Mouse (Mus musculus) macrophage (primary cell): ENCODE results near the gene Kcnj16. TPM values are rescaled to one million over a fixed set of nuclear protein-coding genes. Genes with fewer than 3 reads are reported as not detected.
A peak's percentile ranks its signal among the peaks of the same experiment; 100 is the strongest.

Experiments used
- H3K27ac ChIP-seq: fragments of 350-480 bp; formaldehyde crosslinking; 2 replicates; pipeline ENCODE4 v1.9.0; 2021
- H3K36me3 ChIP-seq: fragments of 350-480 bp; formaldehyde crosslinking; 2 replicates; pipeline ENCODE4 v1.9.0; 2021; ENCODE audit errors: inconsistent target
- H3K4me3 ChIP-seq: fragments of 350-480 bp; formaldehyde crosslinking; 2 replicates; pipeline ENCODE4 v1.9.0; 2021; ENCODE audit errors: inconsistent target
- H3K79me2 ChIP-seq: fragments of 350-480 bp; formaldehyde crosslinking; 2 replicates; pipeline ENCODE4 v1.9.0; 2021; ENCODE audit errors: inconsistent target
- WGBS: methylation state at CpG from one replicate; pipeline ENCODE4 v1.1.7; 2026; ENCODE audit warnings: inconsistent platforms; ENCODE audit not compliant: missing documents; 5-methylcytosine and 5-hydroxymethylcytosine counted together
- polyA plus RNA-seq: library from polyadenylated mRNA; stranded (reverse); fragments of 250-400 nt; gene quantifications from 3 replicates; pipeline ENCODE4 v1.2.4, GENCODE M21; 2018; ENCODE audit warnings: inconsistent platforms

Kcnj16 gene
- polyA plus RNA-seq, 1 experiment from 2014 or later: 0.30 TPM

DNA sequence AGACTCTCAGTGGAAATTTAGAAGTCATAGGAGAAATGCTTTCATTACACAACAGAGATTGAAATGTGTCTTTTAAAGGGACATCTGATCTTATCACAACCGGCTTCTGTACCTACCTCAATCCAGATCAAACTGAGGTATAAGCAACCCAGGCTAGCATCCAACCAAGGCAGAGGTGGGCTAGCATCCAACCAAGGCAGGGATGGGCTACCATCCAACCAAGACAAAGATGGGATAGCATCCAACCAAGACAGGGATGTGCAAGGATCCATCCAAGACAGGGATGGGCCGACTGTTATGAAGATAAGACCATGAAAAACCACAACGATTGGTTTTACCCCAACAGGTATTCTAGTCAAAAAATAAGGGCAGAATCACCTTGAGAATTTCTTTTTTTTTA, 48.4 kb downstream of the Kcnj16 start:
- 94% methylated on average over 3 of the region's 3 CpGs for WGBS
- H3K4me3 ChIP-seq: no peak overlapping the region
- no peaks in the 10 kb centered on the region for H3K36me3 ChIP-seq
- no peak overlapping the region for H3K27ac ChIP-seq
- no peaks in the 10 kb centered on the region for H3K79me2 ChIP-seq

DNA sequence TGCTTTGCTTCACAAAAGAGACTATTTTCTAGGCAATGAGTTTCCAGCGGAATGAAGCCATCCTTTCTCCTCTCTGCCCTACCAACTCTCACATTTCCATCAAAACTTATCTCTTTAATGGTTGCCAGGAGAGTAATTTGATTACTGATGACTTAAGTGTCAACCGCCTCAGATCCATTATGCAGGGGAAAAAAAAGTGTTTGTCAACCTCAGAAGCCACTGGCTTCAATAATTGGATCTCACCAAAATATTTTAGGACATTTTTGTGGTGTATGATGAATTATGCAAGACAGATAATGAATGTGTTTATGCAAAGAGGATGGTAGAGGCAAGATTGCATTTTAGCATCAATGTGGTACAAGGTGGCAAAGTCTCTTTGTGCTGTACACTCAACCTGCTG, 52.4 kb downstream of the Kcnj16 start:
- Histone ChIP-seq H3K27ac (no peak overlapping the region), H3K79me2 (no peaks in the 10 kb centered on the region), H3K4me3 (no peak overlapping the region), H3K36me3 (no peaks in the 10 kb centered on the region)
- WGBS: 100% methylated on average over 2 of the region's 2 CpGs

DNA sequence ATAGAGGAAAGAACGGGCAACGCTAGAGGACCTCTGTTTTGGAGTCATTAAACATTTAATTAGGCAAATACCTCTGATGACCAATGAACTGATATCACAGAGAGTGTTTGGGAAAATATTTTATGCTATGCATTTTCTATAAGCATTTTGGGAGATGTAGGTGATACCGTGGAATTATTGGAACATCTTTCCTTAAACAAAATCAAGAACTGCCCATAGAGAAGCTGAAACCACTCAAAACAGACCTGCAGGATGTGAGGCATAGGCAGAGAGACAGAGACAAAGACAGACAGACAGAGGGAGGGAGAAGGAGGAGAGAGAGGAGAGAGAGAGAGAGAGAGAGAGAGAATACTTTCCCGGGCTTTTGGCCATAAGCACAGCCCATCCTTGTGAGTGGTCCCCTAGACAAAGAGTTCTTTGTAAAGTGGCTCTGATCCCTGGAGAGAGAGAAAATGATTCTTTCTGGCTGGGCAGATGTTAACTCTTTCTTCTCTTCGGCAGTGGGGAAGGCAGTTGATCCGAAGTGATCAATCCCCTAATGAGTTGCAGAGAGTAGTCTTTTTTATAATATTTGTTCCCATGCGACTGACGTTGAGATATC, 54.9 kb downstream of the Kcnj16 start:
- Histone ChIP-seq H3K79me2 (no peaks in the 10 kb centered on the region), H3K4me3 (no peak overlapping the region), H3K36me3 (no peaks in the 10 kb centered on the region), H3K27ac (no peak overlapping the region)
- 92% methylated on average over 8 of the region's 8 CpGs for WGBS

DNA sequence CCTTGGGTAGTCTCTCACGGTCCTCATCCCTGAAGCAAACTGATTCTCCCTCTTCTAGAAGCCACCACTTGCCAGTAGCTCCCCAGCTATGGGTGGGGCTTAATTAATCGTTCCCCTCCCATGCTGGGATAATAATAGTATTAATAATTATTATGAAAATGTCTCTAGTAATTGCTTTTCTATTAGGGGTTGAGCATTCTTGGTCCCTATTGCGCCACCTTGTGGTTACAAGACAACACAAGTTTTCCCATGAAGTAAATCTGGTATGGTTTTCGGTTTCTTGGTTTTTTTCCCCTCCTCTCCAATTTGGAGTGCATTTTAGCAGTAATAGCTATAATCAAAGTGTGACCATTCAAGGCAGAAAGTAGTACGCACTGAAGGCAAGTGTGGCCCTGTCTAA, 74.3 kb downstream of the Kcnj16 start:
- no peaks in the 10 kb centered on the region for H3K79me2 ChIP-seq
- no peak overlapping the region for H3K4me3 ChIP-seq
- no peaks in the 10 kb centered on the region for H3K36me3 ChIP-seq
- no peak overlapping the region for H3K27ac ChIP-seq
- 43% methylated on average over 5 of the region's 5 CpGs for WGBS

DNA sequence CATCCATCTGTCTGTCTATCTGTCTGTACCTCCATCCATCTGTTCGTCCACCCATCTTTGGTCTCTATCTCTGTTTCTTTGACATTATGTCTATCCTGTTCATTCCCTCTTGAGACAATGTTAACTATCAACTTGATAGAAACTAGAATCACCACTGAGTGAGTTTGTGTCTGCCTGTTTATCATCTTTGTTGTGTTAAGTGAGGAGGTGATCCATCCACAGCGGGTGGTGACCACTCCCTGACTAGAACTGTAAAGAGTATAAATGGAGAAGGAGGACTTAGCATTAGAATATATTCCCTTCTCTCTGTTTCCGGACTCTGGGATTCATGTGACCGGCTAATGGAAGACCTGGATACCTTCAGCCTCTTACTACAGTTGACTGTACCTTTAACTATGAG, 75.5 kb downstream of the Kcnj16 start:
- WGBS: 95% methylated on average over 4 of the region's 4 CpGs
- H3K79me2 ChIP-seq: no peaks in the 10 kb centered on the region

DNA sequence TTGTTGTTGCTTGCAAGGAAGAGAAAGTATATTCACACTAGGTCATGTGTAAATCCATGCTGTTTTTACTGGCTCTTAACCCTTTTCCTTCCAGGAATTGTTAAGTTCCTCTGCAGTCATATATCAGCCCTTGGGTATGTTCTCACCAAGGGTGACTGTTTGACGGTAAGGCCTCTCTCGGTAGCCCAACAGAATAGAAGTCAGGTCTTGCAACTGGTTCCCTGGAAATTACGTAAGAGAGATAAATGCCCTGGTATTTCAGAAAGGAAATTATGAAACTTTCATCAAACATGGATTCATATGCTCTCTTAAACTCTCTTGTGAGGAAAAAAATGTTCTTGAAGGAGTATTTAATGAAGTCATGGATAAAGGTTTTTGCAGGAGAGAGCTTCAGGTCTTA, 86.4 kb downstream of the Kcnj16 start:
- Histone ChIP-seq H3K27ac (no peak overlapping the region), H3K36me3 (no peaks in the 10 kb centered on the region)
- 12% methylated on average over 3 of the region's 3 CpGs for WGBS

More for the DNA sequence above, 75.5 kb downstream of the Kcnj16 start:
- H3K4me3 ChIP-seq: no peak overlapping the region
- no peak overlapping the region for H3K27ac ChIP-seq
- H3K36me3 ChIP-seq: no peaks in the 10 kb centered on the region

DNA sequence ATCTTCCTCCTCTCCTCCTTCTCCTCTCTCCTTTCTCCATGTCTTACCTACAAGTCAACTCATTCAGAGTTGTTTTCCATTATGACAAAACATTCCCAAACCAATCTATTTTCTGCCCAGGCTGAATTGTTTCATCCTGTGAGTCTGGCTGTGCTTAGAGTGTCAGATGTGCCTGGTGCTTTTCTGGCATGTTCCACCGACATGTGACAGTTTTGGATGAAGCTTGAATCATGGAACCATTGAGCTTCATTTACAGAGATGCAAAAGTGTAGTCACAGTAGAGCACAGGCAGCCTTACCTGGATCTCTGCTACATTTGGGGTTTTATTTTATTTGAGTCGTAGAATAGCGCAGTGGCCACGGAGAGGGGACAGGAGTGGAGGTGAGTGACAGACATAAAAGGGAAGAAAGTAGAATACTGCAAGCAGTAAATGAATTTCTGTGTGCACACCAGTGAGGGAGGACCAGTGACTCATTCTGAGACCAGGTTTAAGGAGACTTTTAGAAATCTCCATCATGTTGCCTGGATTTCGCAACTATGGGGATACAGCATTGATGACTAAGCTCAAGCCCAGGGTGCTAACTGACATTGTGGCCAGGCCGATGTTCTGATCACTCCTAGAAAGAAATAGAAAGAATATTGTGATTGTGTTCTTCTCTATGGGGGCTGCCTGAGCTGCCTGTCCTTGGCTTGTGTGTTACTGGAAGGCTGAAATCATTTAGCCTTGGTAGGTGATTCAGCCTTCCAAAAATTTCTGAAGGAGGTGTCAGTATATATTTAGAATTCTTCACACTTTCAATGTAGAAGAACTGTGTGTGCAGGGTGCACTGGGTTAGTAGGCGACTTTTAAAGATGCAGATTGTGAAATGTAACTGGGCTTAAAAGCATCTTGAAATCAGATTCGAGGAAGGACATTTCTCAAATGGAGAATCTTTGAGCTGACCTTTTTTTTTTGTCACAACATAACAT, 87.3 kb downstream of the Kcnj16 start:
- 48% methylated on average over 8 of the region's 8 CpGs for WGBS
- H3K79me2 ChIP-seq: no peaks in the 10 kb centered on the region
- H3K4me3 ChIP-seq: no peak overlapping the region
- H3K27ac ChIP-seq: no peak overlapping the region
- H3K36me3 ChIP-seq: no peaks in the 10 kb centered on the region

More for the DNA sequence above, 86.4 kb downstream of the Kcnj16 start:
- Histone ChIP-seq H3K79me2 (no peaks in the 10 kb centered on the region), H3K4me3 (no peak overlapping the region)

DNA sequence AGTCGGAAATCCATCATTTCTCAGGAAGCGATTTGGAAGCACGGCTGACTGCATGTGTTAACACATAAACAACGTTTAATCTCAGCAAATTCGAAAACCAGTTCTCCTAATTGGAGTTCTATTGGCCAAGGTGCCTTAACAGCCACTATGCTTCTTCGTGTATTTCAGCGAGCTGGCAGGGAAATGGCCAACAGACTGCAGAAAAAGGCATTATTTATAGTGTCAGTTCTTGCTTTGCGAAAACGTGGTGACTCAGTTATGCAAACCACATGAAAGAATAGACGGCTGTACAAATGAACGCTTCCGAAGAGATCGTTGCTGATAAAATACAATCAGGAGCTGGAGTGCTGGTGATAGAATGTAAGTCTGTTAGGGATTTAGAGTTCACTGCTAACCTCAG, 88.2 kb downstream of the Kcnj16 start:
- WGBS: 36% methylated on average over 13 of the region's 13 CpGs
- Histone ChIP-seq H3K4me3 (no peak overlapping the region), H3K27ac (no peak overlapping the region), H3K79me2 (no peaks in the 10 kb centered on the region), H3K36me3 (no peaks in the 10 kb centered on the region)

DNA sequence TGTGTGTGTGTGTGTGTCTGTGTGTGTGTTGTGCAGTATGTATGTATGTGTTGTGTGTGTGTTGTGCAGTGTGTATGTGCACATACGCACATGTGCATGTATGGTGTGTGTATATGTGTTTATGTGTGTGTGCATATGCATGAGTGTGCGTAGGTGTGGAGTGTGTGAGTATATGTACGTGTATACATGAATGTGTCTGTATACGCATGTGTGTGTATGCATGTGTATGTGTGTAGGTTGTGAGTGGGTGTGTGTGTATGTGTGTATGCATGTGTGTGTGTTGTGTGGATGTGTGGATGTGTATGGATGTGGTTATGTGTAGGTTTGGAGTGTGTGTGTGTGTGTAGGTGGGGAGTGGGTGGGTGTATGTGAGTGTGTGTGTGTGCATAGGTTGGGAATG, 89.6 kb downstream of the Kcnj16 start:
- Histone ChIP-seq H3K36me3 (no peaks in the 10 kb centered on the region), H3K27ac (no peak overlapping the region), H3K79me2 (no peaks in the 10 kb centered on the region), H3K4me3 (no peak overlapping the region)
- WGBS: 95% methylated on average over 4 of the region's 4 CpGs

DNA sequence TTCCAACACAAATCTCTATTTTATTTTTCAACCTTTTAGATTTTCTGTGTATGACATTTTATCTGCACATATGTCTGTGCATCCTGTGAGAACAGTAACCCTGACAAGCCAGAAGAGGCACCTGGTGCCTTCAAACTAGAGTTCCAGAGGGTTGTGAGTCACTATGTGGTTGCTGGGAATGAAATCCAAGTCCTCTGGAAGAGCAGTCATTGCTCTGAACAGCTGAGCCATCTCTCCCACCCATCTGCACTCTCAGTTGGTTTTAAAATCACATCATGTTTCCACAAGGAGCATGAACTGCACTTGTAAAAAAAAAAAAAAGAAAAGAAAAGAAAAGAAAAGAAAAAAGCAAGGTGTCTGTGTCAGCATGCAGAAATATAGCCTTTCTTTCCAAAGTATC, 91.6 kb downstream of the Kcnj16 start:
- Histone ChIP-seq H3K4me3 (no peak overlapping the region), H3K79me2 (no peaks in the 10 kb centered on the region), H3K36me3 (no peaks in the 10 kb centered on the region), H3K27ac (no peak overlapping the region)

DNA sequence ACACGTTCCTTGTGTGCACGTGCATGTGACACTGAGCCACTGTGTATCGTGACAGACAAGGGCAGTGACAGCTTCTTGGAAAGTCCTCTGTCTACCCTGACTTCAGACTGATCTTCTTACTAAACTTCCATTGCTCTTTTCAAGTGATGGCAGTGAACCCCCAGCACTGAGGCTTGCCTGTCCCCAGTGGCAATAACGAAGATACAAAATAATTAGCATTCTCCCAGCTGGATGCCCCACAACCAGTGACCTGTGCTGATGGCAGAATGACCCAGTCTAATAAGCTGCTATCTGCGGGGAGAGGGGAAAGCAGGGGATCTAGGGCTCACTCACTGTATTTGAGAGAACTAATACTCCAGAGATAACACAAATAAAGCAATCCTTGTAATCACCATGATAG, 92.4 kb downstream of the Kcnj16 start:
- WGBS: 89% methylated on average over 5 of the region's 5 CpGs
- Histone ChIP-seq H3K4me3 (no peak overlapping the region), H3K27ac (no peak overlapping the region), H3K79me2 (no peaks in the 10 kb centered on the region), H3K36me3 (no peaks in the 10 kb centered on the region)

DNA sequence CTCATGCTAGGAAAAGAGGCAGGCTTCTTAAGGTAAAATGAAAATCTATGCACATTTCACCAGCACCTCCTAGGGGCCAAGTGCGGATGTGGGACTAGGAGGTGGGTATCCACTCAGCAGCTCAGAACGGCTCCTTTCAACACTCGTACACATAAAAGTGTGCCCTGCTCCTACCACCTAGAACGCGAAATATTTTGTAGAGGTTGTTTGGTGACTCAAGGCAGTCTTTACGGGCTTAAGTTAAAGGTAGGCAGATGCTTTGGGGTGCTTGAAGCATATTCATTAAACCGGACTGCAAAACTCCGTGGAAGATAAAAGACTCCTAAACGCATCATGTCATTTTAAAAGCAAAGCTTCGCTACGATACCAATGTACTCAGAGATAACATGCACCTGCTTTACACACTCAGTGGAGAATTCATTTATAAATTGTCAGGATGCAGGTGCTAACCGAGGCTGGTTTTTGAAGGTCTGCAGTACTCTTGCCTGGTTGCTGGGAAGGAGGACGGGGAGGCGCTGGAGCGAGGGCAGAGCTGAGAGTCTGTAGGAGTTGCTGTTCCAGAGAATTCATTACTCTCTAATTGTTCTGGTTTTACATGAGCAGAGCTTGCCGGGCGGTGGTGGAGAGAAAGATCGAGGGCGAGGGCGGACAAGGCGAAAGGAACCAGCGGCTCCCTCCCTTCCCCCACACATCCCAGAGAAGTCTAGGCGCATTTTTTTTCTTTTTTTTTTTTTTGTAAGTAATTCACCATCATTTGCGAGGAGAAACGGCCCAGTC, 97.1 kb downstream of the Kcnj16 start:
- peaks cover 38% of the 10 kb centered on the region for H3K79me2 ChIP-seq
- H3K36me3 ChIP-seq: no peaks in the 10 kb centered on the region
- H3K27ac ChIP-seq: peak overlapping the region; percentile 70
- WGBS: 2% methylated on average over 20 of the region's 25 CpGs
- H3K4me3 ChIP-seq: peak overlapping the region; percentile 76

DNA sequence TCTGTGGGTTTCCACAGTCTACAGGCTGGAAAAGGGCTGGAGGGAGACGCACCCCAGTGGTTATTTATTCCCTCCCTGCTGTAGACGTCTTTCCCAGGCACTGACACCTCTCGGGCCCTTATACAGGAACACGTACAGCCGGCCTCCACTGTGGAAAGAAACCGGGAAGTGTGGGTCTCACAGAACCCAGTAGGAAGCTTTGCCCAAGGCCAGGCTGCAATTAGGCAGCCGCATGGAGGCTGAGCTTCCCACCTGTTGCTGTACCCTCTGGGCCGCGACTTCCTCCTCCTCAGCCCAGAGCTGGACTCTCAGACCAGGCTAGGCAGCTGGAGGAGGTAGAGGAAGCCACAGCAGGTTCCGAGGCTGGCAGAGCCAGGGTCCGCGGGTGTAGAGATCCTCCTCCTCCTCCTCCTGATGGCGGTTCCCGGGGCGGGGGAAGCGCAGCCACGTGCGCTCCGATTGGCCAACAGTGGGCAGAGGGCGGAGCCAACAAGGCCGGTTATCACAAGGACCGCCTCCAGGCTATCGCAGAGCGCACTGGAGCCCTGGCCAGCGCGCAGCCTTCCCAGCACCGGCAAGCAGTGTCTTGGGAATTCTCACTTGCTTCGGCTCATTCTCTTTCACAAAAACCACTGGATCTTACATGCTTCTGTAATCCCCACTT, 97.9 kb downstream of the Kcnj16 start, which contains the start of gene Kcnj2:
Kcnj2 (plus strand) TSS at position 530 of the 664 bp plus-strand sequence.
- Histone ChIP-seq H3K36me3 (no peaks in the 10 kb centered on the region), H3K4me3 (peak within 1 kb of the TSS; percentile 76), H3K27ac (peak within 1 kb of the TSS; percentile 70), H3K79me2 (peaks cover 45% of the 10 kb centered on the region)
- under 1% methylated on average over 28 of the region's 28 CpGs for WGBS

DNA sequence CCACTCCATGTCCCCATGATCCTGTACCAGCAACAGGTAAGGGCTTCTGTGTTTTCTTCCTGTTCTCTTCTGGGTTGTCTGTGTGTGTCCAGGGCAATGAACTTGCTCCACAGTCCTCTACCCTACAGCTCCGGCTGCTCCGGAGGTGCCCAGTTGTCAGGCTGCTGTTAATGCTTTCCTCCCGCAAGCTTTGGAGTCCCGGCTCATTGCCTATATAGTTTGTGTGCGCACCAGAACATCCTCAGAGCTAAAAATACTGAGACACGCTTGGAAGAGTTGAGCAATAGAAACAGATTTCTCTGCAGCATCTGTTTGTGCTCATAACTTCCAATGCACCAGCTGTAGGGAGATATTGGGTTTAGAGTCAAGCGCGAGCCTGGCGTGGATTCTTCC, 98.5 kb downstream of the Kcnj16 start:
- H3K79me2 ChIP-seq: peaks cover 50% of the 10 kb centered on the region
- no peaks in the 10 kb centered on the region for H3K36me3 ChIP-seq
- WGBS: 0% methylated on average over 9 of the region's 9 CpGs
- H3K4me3 ChIP-seq: peak overlapping the region; percentile 76
- peak overlapping the region; percentile 70 for H3K27ac ChIP-seq
